Mouse (Mus musculus): Measurements from ENCODE around the gene Pacsin1. TPM values are rescaled to one million over a fixed set of nuclear protein-coding genes. Genes with fewer than 3 reads are reported as not detected.

Gene Pacsin1
- polyA plus RNA-seq, 1 experiment from 2014 or later, result 0.05 TPM

- peaks cover 27% of the 10 kb centered on the region for H3K27me3 ChIP-seq
- ATAC-seq (no peak), DNase-seq (ENCODE audit: low read depth, low spot score) (no peak)
- ChIA-PET POLR2A (interaction anchor here (0.5 kb wide), 1 partner anchor 20 kb away, joined by 3 read pairs; no protein-coding TSS in a partner anchor), CTCF (interaction anchor here (1.9 kb wide), 1 partner anchor 22 kb away, joined by 6 read pairs; no protein-coding TSS in a partner anchor)
- in situ Hi-C loops (cut with MboI; ENCODE audit: low pct_unique_long_range_greater_than_20kb), result no loop called here
- no peak for TF ChIP-seq CTCF (IDR thresholded peaks at IDR 0.05)
Measured at GRCm38 (mm10) chr17:27725011-27725410, 69.7 kb downstream of the Pacsin1 start.

GRCm38 (mm10) chr17:27725412-27725811 is 70.1 kb downstream of the Pacsin1 start:
- peaks cover 31% of the 10 kb centered on the region for H3K27me3 ChIP-seq
- in situ Hi-C loops (cut with MboI; ENCODE audit: low pct_unique_long_range_greater_than_20kb), result no loop called here
- DNase-seq (ENCODE audit: low read depth, low spot score), result no peak
- CTCF ChIA-PET, result interaction anchor here (1.9 kb wide), 1 partner anchor 23 kb away, joined by 6 read pairs; no protein-coding TSS in a partner anchor
- ATAC-seq, result no peak
- no peak for TF ChIP-seq CTCF (IDR thresholded peaks at IDR 0.05)
- POLR2A ChIA-PET, result interaction anchor here (0.5 kb wide), 1 partner anchor 20 kb away, joined by 3 read pairs; no protein-coding TSS in a partner anchor

- CTCF ChIA-PET, result interaction anchor here (1.9 kb wide), 2 partner anchors 11 to 24 kb away, joined by 4 to 6 read pairs; no protein-coding TSS in a partner anchor
- ATAC-seq (no peak), DNase-seq (ENCODE audit: low read depth, low spot score) (no peak)
- POLR2A ChIA-PET, result no interaction called here
- TF ChIP-seq CTCF (IDR thresholded peaks at IDR 0.05), result no peak
- H3K27me3 ChIP-seq, result peaks cover 33% of the 10 kb centered on the region
- in situ Hi-C loops (cut with MboI; ENCODE audit: low pct_unique_long_range_greater_than_20kb), result no loop called here
Measured at GRCm38 (mm10) chr17:27726527-27726926, 71.2 kb downstream of the Pacsin1 start.

GRCm38 (mm10) chr17:27728770-27729169 is 73.5 kb downstream of the Pacsin1 start, which contains the start of gene Spdef:
Spdef (minus strand) TSS chr17:27728955.
- H3K27me3 ChIP-seq, result peaks cover 29% of the 10 kb centered on the region
- DNase-seq (ENCODE audit: low read depth, low spot score) (no peak), ATAC-seq (no peak)
- no peak for TF ChIP-seq CTCF (IDR thresholded peaks at IDR 0.05)
- CTCF ChIA-PET, result no interaction called here
- in situ Hi-C loops (cut with MboI; ENCODE audit: low pct_unique_long_range_greater_than_20kb), result no loop called here
- POLR2A ChIA-PET, result interaction anchor here (1.0 kb wide), 1 partner anchor 19 kb away, joined by 3 read pairs; no protein-coding TSS in a partner anchor

- ChIA-PET CTCF (no interaction called here), POLR2A (no interaction called here)
- no peak for TF ChIP-seq CTCF (IDR thresholded peaks at IDR 0.05)
- in situ Hi-C loops (cut with MboI; ENCODE audit: low pct_unique_long_range_greater_than_20kb), result no loop called here
- H3K27me3 ChIP-seq, result peaks cover 32% of the 10 kb centered on the region
- ATAC-seq (no peak), DNase-seq (ENCODE audit: low read depth, low spot score) (no peak)
Measured at GRCm38 (mm10) chr17:27732152-27732551, 76.8 kb downstream of the Pacsin1 start.

- no peak for DNase-seq (ENCODE audit: low read depth, low spot score)
- POLR2A ChIA-PET, result interaction anchor here (0.7 kb wide), 1 partner anchor 60 kb away, joined by 3 read pairs; no protein-coding TSS in a partner anchor
- no peak for ATAC-seq
- no peak for TF ChIP-seq CTCF (IDR thresholded peaks at IDR 0.05)
- H3K27me3 ChIP-seq, result peaks cover 32% of the 10 kb centered on the region
- CTCF ChIA-PET, result no interaction called here
- in situ Hi-C loops (cut with MboI; ENCODE audit: low pct_unique_long_range_greater_than_20kb), result no loop called here
Measured at GRCm38 (mm10) chr17:27732694-27733093, 77.4 kb downstream of the Pacsin1 start.

- no peak for TF ChIP-seq CTCF (IDR thresholded peaks at IDR 0.05)
- ChIA-PET CTCF (no interaction called here), POLR2A (no interaction called here)
- peaks cover 21% of the 10 kb centered on the region for H3K27me3 ChIP-seq
- ATAC-seq, result no peak
- DNase-seq (ENCODE audit: low read depth, low spot score), result no peak
- in situ Hi-C loops (cut with MboI; ENCODE audit: low pct_unique_long_range_greater_than_20kb), result no loop called here
Measured at GRCm38 (mm10) chr17:27734344-27735073, 79.2 kb downstream of the Pacsin1 start.

GRCm38 (mm10) chr17:27740961-27741360 is 85.7 kb downstream of the Pacsin1 start:
- no peaks in the 10 kb centered on the region for H3K27me3 ChIP-seq
- no peak for DNase-seq (ENCODE audit: low read depth, low spot score)
- ChIA-PET CTCF (interaction anchor here (1.3 kb wide), 1 partner anchor 38 kb away, joined by 3 read pairs; no protein-coding TSS in a partner anchor), POLR2A (no interaction called here)
- TF ChIP-seq CTCF (IDR thresholded peaks at IDR 0.05), result no peak
- in situ Hi-C loops (cut with MboI; ENCODE audit: low pct_unique_long_range_greater_than_20kb), result no loop called here
- ATAC-seq, result no peak

- DNase-seq (ENCODE audit: low read depth, low spot score), result no peak
- CTCF ChIA-PET, result interaction anchor here (1.5 kb wide), 1 partner anchor 15 kb away, joined by 4 read pairs; no protein-coding TSS in a partner anchor
- in situ Hi-C loops (cut with MboI; ENCODE audit: low pct_unique_long_range_greater_than_20kb), result no loop called here
Measured at GRCm38 (mm10) chr17:27746446-27746845, 91.1 kb downstream of the Pacsin1 start.

GRCm38 (mm10) chr17:27748123-27748522 is 92.8 kb downstream of the Pacsin1 start:
- no peak for TF ChIP-seq CTCF (IDR thresholded peaks at IDR 0.05)
- no peak for ATAC-seq
- ChIA-PET POLR2A (interaction anchor here (1.1 kb wide), 1 partner anchor 20 kb away, joined by 3 read pairs; the partner anchor contains the start of gene Spdef), CTCF (no interaction called here)
- in situ Hi-C loops (cut with MboI; ENCODE audit: low pct_unique_long_range_greater_than_20kb), result no loop called here
- no peaks in the 10 kb centered on the region for H3K27me3 ChIP-seq
- no peak for DNase-seq (ENCODE audit: low read depth, low spot score)

More at GRCm38 (mm10) chr17:27746446-27746845, 91.1 kb downstream of the Pacsin1 start:
- H3K27me3 ChIP-seq, result no peaks in the 10 kb centered on the region
- POLR2A ChIA-PET, result no interaction called here
- no peak for TF ChIP-seq CTCF (IDR thresholded peaks at IDR 0.05)
- ATAC-seq, result no peak

GRCm38 (mm10) chr17:27750451-27750942 is 95.2 kb downstream of the Pacsin1 start:
- no peak for TF ChIP-seq CTCF (IDR thresholded peaks at IDR 0.05)
- ChIA-PET POLR2A (no interaction called here), CTCF (no interaction called here)
- ATAC-seq (no peak), DNase-seq (ENCODE audit: low read depth, low spot score) (no peak)
- in situ Hi-C loops (cut with MboI; ENCODE audit: low pct_unique_long_range_greater_than_20kb), result no loop called here
- no peaks in the 10 kb centered on the region for H3K27me3 ChIP-seq

Measured in Patski (cell line).